Mouse (Mus musculus): Measurements from ENCODE around the gene Prtn3.

GRCm38 (mm10) chr10:79928907-79929701, 54.8 kb downstream of the Prtn3 start:
- TF ChIP-seq POLR2A (IDR thresholded peaks at IDR 0.05; ENCODE audit: insufficient read length, low read depth): no peak
- no peak for TF ChIP-seq MAX (IDR thresholded peaks at IDR 0.05; ENCODE audit: low read depth)
- no peak for TF ChIP-seq USF1 (IDR thresholded peaks at IDR 0.05; ENCODE audit: low read depth)
- no peak for TF ChIP-seq POLR2AphosphoS2 (IDR thresholded peaks at IDR 0.05; ENCODE audit: insufficient read length, low read depth)
- no peak for TF ChIP-seq CEBPB (IDR thresholded peaks at IDR 0.05; ENCODE audit: insufficient read depth, poor library complexity, severe bottlenecking)
- no peak for TF ChIP-seq TCF12 (IDR thresholded peaks at IDR 0.05; ENCODE audit: insufficient read depth, poor library complexity, severe bottlenecking)
- no peak for TF ChIP-seq TCF3 (IDR thresholded peaks at IDR 0.05; ENCODE audit: insufficient read length, low read depth)

All from myocyte (in vitro differentiated cells).